Mouse (Mus musculus): ENCODE results near the gene Tmem88. TPM values are rescaled to one million over a fixed set of nuclear protein-coding genes. Genes with fewer than 3 reads are reported as not detected.

Gene Tmem88
- total RNA-seq, 2 experiments from 2014 or later = 37.4 to 39.6 TPM

DNA sequence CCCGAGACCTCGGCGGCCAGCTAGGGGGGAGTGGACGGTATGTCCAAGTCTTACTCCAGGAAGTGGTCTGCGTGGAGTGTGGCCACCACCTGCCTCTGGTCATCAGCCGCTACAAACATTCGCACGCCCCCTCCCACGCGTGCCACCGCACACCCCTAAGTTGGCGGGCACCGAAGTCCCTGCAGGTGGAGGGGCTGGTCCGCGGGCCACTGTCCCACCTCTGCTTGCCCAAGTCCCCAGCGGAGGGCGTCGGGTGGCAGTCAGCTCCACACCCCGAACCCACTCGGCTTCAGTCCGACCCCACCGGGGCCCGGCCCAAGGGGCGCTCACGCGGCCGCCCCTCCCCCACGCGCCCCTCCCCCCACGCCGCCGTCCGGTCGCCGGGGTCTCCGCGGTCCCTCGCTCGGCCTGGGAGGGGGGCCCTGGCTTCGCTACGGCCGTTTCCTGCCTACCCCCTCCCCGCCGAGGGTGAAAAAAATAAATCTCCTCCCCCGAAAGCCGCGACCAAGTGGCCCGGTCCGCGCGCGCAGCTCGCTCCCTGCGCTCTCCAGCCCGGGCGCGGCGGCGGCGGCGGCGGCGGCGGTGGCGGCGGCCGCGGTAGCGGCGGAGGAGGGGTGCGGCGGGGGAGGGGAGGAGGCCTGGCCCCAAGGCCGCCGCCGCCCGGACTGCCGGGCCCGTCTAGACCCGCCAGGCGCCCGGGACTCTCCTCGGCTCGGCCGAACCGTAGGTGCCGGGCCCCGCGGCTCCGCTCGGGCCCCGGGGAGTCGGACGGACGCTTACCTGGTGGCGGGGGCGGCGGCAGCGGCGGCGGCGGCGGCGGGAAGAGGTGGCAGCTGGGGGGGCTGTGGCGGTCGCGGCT lies 29.4 kb downstream of the Tmem88 start:
- peak; percentile 58 to 71 for DNase-seq
- intact Hi-C loops (cut with DNase I) = loop anchor here (2.0 kb wide), 1 partner anchor 44 kb away; no protein-coding TSS in a partner anchor

- peak in 1 of 2 experiments; percentile 29 for DNase-seq
- intact Hi-C loops (cut with DNase I) = loop anchor here (2.0 kb wide), 1 partner anchor 43 kb away; no protein-coding TSS in a partner anchor
Observed at GRCm38 (mm10) chr11:69367616-69368355, 30.2 kb downstream of the Tmem88 start.

DNA sequence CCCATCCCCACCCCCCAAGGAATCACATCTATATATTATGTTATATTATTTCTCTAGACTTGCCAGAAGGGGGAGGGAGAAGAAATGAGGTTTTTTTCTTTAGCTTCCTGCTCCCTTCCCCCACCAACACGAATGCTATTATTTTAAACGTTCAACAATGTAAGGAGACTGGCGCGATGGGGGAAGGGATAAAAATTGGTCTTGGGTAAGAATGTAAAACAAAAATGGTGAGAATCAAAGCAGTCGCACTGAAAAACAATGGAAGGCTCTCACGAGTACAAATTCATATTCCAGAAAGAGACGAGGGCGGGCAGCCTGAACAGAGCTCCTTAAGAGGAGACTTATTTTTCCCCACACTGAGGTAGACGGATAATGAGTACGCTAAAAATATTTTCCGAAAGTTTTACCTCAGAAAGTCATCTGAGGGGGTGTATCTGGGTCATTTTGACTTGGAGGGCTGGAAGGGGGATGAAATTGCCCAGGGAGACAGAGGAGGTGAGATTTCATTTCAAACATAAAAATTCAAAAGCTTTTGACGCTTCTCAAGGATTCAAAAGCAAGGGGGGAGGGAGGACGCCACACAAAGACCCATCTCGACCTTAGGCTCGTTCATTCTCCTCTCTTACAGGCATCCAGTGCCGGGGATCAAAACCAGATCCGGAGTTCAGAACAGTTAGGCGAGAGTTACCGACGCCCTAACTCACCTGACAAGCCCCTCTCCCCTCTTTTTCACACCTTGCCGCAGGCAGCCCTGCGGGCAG lies 31.0 kb downstream of the Tmem88 start:
- peak in 1 of 2 experiments; percentile 26 for DNase-seq
- intact Hi-C loops (cut with DNase I) = no loop called here

DNA sequence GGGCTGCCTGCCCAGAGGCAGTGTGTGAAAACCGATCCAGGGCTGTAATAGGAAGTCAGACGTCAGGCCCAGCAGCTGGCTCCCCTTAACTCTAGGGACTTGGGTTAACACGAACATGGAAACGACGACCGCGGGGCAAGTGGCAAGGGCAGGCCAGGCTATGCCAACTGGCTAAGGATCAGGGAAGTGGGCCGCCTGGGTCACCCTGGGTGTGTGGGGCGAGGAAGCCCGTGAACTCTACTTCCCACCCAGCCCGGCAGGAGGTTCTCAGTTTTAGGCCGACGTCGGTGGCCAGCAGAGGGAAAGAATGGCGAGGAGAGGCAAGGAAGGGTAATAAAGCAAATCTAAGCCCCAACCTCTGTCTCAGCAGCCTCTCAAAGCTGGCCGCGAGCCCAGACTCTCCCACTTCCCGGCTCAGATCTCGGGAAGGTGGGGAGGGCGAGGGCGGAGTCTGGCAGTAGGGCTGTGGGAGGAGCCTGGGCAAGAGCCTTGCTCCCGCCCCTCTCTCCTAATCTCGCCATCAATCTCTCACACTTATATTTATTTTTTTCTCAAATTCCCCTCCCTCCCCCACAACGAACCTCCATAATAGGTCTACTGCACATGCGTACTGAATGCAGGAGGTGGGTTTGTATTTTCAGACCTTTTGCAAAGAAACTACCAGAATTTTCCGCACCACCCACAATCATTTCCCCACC lies 31.7 kb downstream of the Tmem88 start:
- intact Hi-C loops (cut with DNase I) = no loop called here
- peak; percentile 96 for DNase-seq

DNA sequence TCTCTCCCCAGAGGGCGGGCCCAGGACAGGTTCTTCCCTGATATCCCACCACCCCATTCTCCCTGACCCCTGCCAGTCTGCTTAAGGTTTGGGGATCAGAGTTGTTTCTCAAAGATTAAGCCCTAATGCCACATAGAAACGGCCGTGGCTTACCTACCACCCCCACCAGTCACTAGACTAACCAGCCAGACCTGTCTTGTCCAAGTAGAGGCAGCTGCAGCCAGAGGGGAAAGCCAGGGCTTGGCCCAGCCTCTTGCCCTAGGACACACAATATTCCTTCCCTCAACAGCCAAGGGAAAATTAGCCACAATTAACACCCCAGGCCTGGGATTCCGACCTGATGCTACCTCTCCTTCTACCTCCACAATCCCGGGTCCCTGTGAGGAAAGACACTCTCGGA lies 32.3 kb downstream of the Tmem88 start:
- intact Hi-C loops (cut with DNase I) = loop anchor here (2.0 kb wide), 2 partner anchors 23 to 25 kb away; partner anchors contain the start of gene Rnf227
- DNase-seq = no peak

GRCm38 (mm10) chr11:69364910-69365309 lies 33.1 kb downstream of the Tmem88 start:
- intact Hi-C loops (cut with DNase I) = loop anchor here (2.0 kb wide), 2 partner anchors 24 kb away; partner anchors contain the start of gene Rnf227
- DNase-seq = peak; percentile 95 to 98

- no peak for DNase-seq
- intact Hi-C loops (cut with DNase I) = loop anchor here (2.0 kb wide), 2 partner anchors 24 kb away; partner anchors contain the start of gene Rnf227
Observed at GRCm38 (mm10) chr11:69364376-69364775, 33.7 kb downstream of the Tmem88 start.

DNA sequence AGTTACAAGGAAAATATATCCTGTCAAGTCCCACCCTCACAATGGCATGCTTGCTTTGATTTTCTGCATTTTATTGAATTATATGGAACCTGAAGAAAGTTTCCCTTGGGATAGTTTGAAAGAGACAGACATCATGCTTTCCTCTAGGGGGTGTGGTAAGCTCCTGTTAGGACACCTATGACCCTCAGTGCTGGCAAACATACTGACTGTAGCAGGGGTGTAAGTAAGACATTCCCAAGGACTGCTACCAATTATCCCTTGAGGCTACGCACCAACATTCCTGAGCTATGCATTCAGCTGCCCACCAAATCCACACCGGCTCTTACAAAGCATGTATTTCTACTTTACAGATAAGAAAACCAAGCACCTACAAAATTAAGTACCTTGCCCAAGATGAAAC lies 35.6 kb downstream of the Tmem88 start:
- DNase-seq = no peak
- intact Hi-C loops (cut with DNase I) = no loop called here

DNA sequence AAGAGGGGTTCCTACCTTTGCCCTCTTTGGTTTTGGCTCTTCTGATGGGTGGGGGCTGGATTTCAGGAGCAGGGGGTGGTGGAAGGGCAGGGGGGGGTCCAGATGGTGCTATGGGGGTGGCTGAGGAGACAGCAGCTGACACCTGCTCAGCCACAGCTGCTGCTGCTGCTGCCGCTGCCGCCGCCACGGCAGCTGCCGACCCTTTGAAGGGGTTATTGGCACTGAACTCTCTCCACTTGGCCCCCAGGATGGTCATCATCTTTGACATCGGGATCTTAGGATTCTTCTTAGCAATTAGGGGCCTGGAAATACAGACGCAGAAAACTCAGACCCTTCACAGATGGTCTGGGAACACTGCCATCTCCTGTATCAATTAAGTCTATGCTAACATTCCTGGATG lies 36.0 kb downstream of the Tmem88 start:
- no peak for DNase-seq
- intact Hi-C loops (cut with DNase I) = no loop called here

- no peak for DNase-seq
- intact Hi-C loops (cut with DNase I) = no loop called here
Observed at GRCm38 (mm10) chr11:69357690-69358089, 40.3 kb downstream of the Tmem88 start.

DNA sequence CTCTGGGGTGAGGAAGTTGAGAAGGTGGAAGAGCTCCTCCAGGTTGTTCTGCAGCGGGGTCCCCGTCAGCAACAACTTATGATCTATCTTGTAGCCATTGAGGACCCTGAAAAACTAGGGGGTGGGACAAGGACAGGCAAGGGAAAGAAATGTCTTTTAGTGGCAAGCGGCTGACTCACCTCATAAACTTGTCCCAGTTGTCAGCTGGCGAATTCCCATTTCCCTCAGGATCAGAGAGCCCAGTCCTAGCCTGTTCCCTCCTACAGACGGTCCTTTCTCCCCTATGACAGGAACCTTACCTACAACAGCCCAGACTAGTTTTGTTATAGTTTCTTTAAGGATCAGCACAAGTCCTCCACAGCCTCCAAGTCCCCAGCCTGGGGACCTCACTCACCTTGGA lies 41.5 kb downstream of the Tmem88 start:
- no peak for DNase-seq
- intact Hi-C loops (cut with DNase I) = no loop called here

Other genes starting within 250 kb of the Tmem88 start
- not detected for gene Alox12b, start 241.2 kb downstream of the Tmem88 start, total RNA-seq (2021)
- gene Alox8, start 200.4 kb downstream of the Tmem88 start, total RNA-seq (2021) = 1 to 10 TPM in 1 of 2 experiments, under 1 TPM in 1; 0.88 to 1.7 TPM
- 1 to 10 TPM in 1 of 2 experiments, under 1 TPM in 1; 1.00 to 1.3 TPM for gene Gucy2e, start 161.2 kb downstream of the Tmem88 start, total RNA-seq (2021)
- gene Cntrob, start 74.5 kb downstream of the Tmem88 start, total RNA-seq (2021) = 1 to 10 TPM; 3.4 to 6.1 TPM
- gene Trappc1, start 74.3 kb downstream of the Tmem88 start, total RNA-seq (2021) = 10 to 100 TPM; 54.0 to 61.4 TPM
- gene Kcnab3, start 72.0 kb downstream of the Tmem88 start, total RNA-seq (2021) = under 1 TPM; 0.51 to 0.67 TPM
- under 1 TPM; 0.34 to 0.48 TPM for gene Rnf227, start 57.8 kb downstream of the Tmem88 start, total RNA-seq (2021)
- gene Chd3, start 28.8 kb downstream of the Tmem88 start, total RNA-seq (2021) = 10 to 100 TPM; 45.4 to 47.4 TPM
- 10 to 100 TPM; 85.4 to 91.7 TPM for gene Naa38, start 2.7 kb downstream of the Tmem88 start, total RNA-seq (2021)
- gene Cyb5d1, start 2.6 kb downstream of the Tmem88 start, total RNA-seq (2021) = 10 to 100 TPM; 25.0 to 29.3 TPM
- 10 to 100 TPM; 45.7 to 50.6 TPM for gene Kdm6b, start 15.4 kb upstream of the Tmem88 start, total RNA-seq (2021)
- gene Dnah2, start 150.9 kb upstream of the Tmem88 start, total RNA-seq (2021) = under 1 TPM; 0.07 to 0.38 TPM
- gene Efnb3, start 162.0 kb upstream of the Tmem88 start, total RNA-seq (2021) = 10 to 100 TPM; 60.5 to 70.3 TPM
- 1 to 10 TPM; 4.3 to 6.5 TPM for gene Wrap53, start 182.0 kb upstream of the Tmem88 start, total RNA-seq (2021)
- gene Trp53, start 182.1 kb upstream of the Tmem88 start, total RNA-seq (2021) = 10 to 100 TPM; 22.1 to 27.3 TPM
- gene Atp1b2, start 207.7 kb upstream of the Tmem88 start, total RNA-seq (2021) = 10 to 100 TPM; 31.8 to 31.9 TPM
- not detected for gene Shbg, start 219.7 kb upstream of the Tmem88 start, total RNA-seq (2021)
- gene Sat2, start 223.8 kb upstream of the Tmem88 start, total RNA-seq (2021) = 1 to 10 TPM; 1.6 to 2.5 TPM
- gene Fxr2, start 234.8 kb upstream of the Tmem88 start, total RNA-seq (2021) = 10 to 100 TPM; 69.2 to 71.6 TPM

Data from heart, postnatal 14 days (tissue).